Mouse (Mus musculus) kidney, adult 11 months (tissue): ENCODE results near the gene Dynll1.

ENCODE experiments used
- DNase-seq: peaks from one replicate; pipeline ENCODE4 v3.0.0; 2022

Dynll1 gene

GRCm38 (mm10) chr5:115300792-115301614 is at the start of gene Dynll1:
Gene Dynll1 (minus strand): TSS chr5:115300999.
- DNase-seq: peak; percentile 98

GRCm38 (mm10) chr5:115349225-115349555 is 48.4 kb upstream of the Dynll1 start:
- no peak for DNase-seq

- DNase-seq: peak; percentile 99
Observed at GRCm38 (mm10) chr5:115348546-115349224, 47.9 kb upstream of the Dynll1 start, which contains the start of gene Cox6a1. Gene Cox6a1 (minus strand): TSS chr5:115348981.

- DNase-seq: peak; percentile 81
Observed at GRCm38 (mm10) chr5:115347564-115347963, 46.8 kb upstream of the Dynll1 start.

GRCm38 (mm10) chr5:115341314-115342165 is 40.7 kb upstream of the Dynll1 start:
- no peak for DNase-seq

GRCm38 (mm10) chr5:115340577-115341313 is 39.9 kb upstream of the Dynll1 start, which contains the start of the genes Gatc and Triap1:
Gene Gatc (minus strand): TSS chr5:115341178.
Gene Triap1 (plus strand): TSS chr5:115341225.
- peak; percentile 78 for DNase-seq

- DNase-seq: no peak
Observed at GRCm38 (mm10) chr5:115340007-115340406, 39.2 kb upstream of the Dynll1 start.

GRCm38 (mm10) chr5:115333626-115334025 is 32.8 kb upstream of the Dynll1 start:
- DNase-seq: no peak

- no peak for DNase-seq
Observed at GRCm38 (mm10) chr5:115330955-115331354, 30.2 kb upstream of the Dynll1 start.

GRCm38 (mm10) chr5:115327610-115328548 is 27.1 kb upstream of the Dynll1 start:
- DNase-seq: no peak

- DNase-seq: peak; percentile 94
Observed at GRCm38 (mm10) chr5:115326875-115327609, 26.2 kb upstream of the Dynll1 start, which contains the start of gene Srsf9. Gene Srsf9 (plus strand): TSS chr5:115327177.

- no peak for DNase-seq
Observed at GRCm38 (mm10) chr5:115326256-115326831, 25.5 kb upstream of the Dynll1 start.

- peak; percentile 65 for DNase-seq
Observed at GRCm38 (mm10) chr5:115319004-115319940, 18.5 kb upstream of the Dynll1 start.

- no peak for DNase-seq
Observed at GRCm38 (mm10) chr5:115317645-115318328, 17.0 kb upstream of the Dynll1 start.

GRCm38 (mm10) chr5:115316968-115317644 is 16.3 kb upstream of the Dynll1 start:
- no peak for DNase-seq

GRCm38 (mm10) chr5:115313668-115313943 is 12.8 kb upstream of the Dynll1 start:
- no peak for DNase-seq

- DNase-seq: no peak
Observed at GRCm38 (mm10) chr5:115312816-115313667, 12.2 kb upstream of the Dynll1 start.
